Mouse (Mus musculus) hindbrain, embryonic 13.5 days (tissue): ENCODE data around the gene Ttpal. TPM values are rescaled to one million over a fixed set of nuclear protein-coding genes. Genes with fewer than 3 reads are reported as not detected.
A peak's percentile ranks its signal among the peaks of the same experiment; 100 is the strongest.

Experiments
- ATAC-seq: fragments of 200-750 bp; cut with Nextera tagmentation; 2 replicates; pipeline ENCODE4 v1.8.0; 2017; ENCODE audit warnings: moderate TSS enrichment; ENCODE audit not compliant: low FRiP score
- H3K27ac ChIP-seq: fragments of 300-500 bp; sonication (generic); 2 replicates; pipeline ENCODE4 v1.5.1; 2015; ENCODE audit warnings: inconsistent platforms, mild to moderate bottlenecking, moderate library complexity
- H3K27me3 ChIP-seq: fragments of 300-500 bp; sonication (generic); 2 replicates; pipeline ENCODE4 v1.6.1; 2015; ENCODE audit warnings: mild to moderate bottlenecking, inconsistent platforms
- H3K36me3 ChIP-seq: fragments of 300-500 bp; sonication (generic); 2 replicates; pipeline ENCODE4 v1.6.1; 2015; ENCODE audit warnings: mild to moderate bottlenecking, inconsistent platforms
- H3K4me1 ChIP-seq: fragments of 300-500 bp; sonication (generic); replicated peaks from 2 replicates; pipeline ENCODE4 v1.6.1; 2015; ENCODE audit warnings: inconsistent platforms
- H3K4me2 ChIP-seq: fragments of 300-500 bp; sonication (generic); 2 replicates; pipeline ENCODE4 v1.6.1; 2015; ENCODE audit warnings: inconsistent platforms, mild to moderate bottlenecking, moderate library complexity
- H3K4me3 ChIP-seq: fragments of 300-500 bp; sonication (generic); 2 replicates; pipeline ENCODE4 v1.5.1; 2015; ENCODE audit warnings: mild to moderate bottlenecking, inconsistent platforms
- H3K9ac ChIP-seq: fragments of 300-500 bp; sonication (generic); 2 replicates; pipeline ENCODE4 v1.6.1; 2015; ENCODE audit warnings: mild to moderate bottlenecking, inconsistent platforms
- H3K9me3 ChIP-seq: fragments of 300-500 bp; sonication (generic); 2 replicates; pipeline ENCODE4 v1.6.1; 2016; ENCODE audit warnings: inconsistent platforms
- WGBS: fragments of 180-500 bp; shearing (Covaris S2); methylation state at CpG from one replicate; pipeline ENCODE4 v1.1.7; 2015; 5-methylcytosine and 5-hydroxymethylcytosine counted together
- polyA plus RNA-seq: library from polyadenylated mRNA; unstranded; fragments of >200 nt; fragmentation: Nextera tagmentation; extraction: Ambion mirVana; gene quantifications from 2 replicates; pipeline ENCODE4 v1.2.1, GENCODE M21; 2015

Gene Ttpal
- polyA plus RNA-seq = 42.0 and 48.1 TPM in 2 replicates

- Histone ChIP-seq H3K4me1 (peaks cover 20% of the 10 kb centered on the region), H3K9ac (peak within 1 kb of the TSS; percentile 93), H3K27ac (peak within 1 kb of the TSS; percentile 96), H3K4me2 (peak within 1 kb of the TSS; percentile 96), H3K27me3 (0 out of 2 replicates have a peak, but pooled peaks cover 4% of the 10 kb centered on the region), H3K4me3 (peak within 1 kb of the TSS; percentile 84), H3K9me3 (no peaks in the 10 kb centered on the region), H3K36me3 (no peaks in the 10 kb centered on the region)
- peak; percentile 95 for ATAC-seq
- 1% methylated on average over 57 of the region's 57 CpGs for WGBS
These were observed at the start of gene Ttpal for GRCm38 (mm10) chr2:163602101-163602971. Ttpal (plus strand) TSS chr2:163602314.

DNA sequence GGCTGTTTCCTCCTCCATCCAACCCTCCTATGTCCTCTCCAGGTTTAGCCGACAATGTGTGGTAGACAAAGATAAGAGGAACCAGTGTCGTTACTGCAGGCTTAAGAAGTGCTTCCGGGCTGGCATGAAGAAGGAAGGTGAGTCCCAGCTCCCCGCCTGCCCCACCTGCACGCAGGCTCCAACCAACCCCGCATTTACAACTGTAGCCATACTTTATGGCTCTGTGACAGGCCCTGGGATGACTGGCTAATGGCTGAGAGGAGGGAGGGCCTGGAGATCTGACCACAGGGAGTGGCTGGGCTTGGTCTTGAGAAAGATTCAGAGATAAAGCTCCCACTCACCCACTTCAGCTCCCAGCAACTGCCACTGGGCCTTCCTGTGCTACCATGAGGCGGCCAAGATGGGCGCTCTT lies 49.6 kb upstream of the Ttpal start:
- ATAC-seq = no peak
- 78% methylated on average over 8 of the region's 8 CpGs for WGBS
- Histone ChIP-seq H3K4me3 (no peak overlapping the region), H3K9me3 (no peaks in the 10 kb centered on the region), H3K27ac (no peak overlapping the region), H3K36me3 (no peaks in the 10 kb centered on the region), H3K27me3 (0 out of 2 replicates have a peak, but pooled peaks cover 4% of the 10 kb centered on the region), H3K4me1 (peaks cover 3% of the 10 kb centered on the region; the same call in 1 of the 2 replicates), H3K9ac (no peak overlapping the region), H3K4me2 (no peak overlapping the region)

DNA sequence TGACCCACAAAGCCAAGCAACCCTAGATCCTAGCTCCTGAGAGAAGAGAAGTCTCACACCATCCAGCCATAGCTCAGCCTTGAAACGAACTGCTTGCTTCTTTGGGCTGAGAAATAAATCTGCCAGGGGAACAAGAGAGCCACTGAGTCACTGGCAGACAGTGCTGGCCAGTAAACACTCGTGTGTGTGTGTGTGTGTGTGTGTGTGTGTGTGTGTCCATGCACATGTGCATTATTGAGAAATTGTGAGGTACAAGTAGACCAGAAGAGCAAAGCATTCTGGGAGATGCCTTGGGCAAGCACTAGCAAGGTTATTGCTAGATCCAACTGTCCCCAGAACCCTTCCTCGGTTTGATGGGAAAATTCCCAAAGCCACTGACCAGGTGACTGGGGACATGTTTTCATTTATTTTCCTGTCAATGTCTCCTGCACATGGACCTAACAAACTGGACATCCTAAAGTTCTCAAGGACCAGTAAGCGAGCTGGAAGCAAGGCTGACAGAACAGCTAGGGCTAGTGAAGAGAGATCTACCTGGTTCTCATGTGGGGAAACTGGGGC lies 47.6 kb upstream of the Ttpal start:
- Histone ChIP-seq H3K36me3 (no peaks in the 10 kb centered on the region), H3K4me3 (no peak overlapping the region), H3K4me2 (no peak overlapping the region), H3K9me3 (no peaks in the 10 kb centered on the region), H3K27me3 (0 out of 2 replicates have a peak, but pooled peaks cover 4% of the 10 kb centered on the region), H3K4me1 (peaks cover 3% of the 10 kb centered on the region; the same call in 1 of the 2 replicates), H3K9ac (no peak overlapping the region), H3K27ac (no peak overlapping the region)
- WGBS = 85% methylated on average over 4 of the region's 4 CpGs
- no peak for ATAC-seq

- Histone ChIP-seq H3K9ac (no peak overlapping the region), H3K4me3 (no peak overlapping the region), H3K27ac (no peak overlapping the region), H3K4me2 (no peak overlapping the region), H3K36me3 (no peaks in the 10 kb centered on the region), H3K4me1 (no peaks in the 10 kb centered on the region), H3K9me3 (no peaks in the 10 kb centered on the region), H3K27me3 (0 out of 2 replicates have a peak, but pooled peaks cover 4% of the 10 kb centered on the region)
- ATAC-seq = no peak
- WGBS = 81% methylated on average over 6 of the region's 6 CpGs
These were observed 47.1 kb upstream of the Ttpal start for GRCm38 (mm10) chr2:163554996-163555395.

DNA sequence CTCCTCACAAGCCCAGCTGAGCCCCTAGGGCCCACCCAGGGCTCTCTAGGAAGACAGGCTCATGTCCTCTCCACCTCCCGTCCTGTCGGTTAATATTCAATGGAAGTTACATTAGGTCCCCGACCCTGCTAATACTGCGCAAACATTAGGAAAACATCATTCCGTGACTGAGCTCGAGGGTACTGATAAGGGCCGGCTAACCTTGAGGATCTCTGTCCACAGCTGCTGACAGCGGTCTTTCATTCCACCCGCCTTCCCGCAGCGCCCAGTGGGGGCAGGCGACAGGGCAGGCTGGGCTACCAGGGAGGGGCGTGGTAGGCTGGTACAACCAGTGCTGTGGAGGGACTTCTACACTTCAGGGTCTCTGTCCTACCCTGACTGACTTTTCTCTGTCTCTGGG lies 46.7 kb upstream of the Ttpal start:
- Histone ChIP-seq H3K27ac (no peak overlapping the region), H3K36me3 (no peaks in the 10 kb centered on the region), H3K9me3 (no peaks in the 10 kb centered on the region), H3K4me2 (no peak overlapping the region), H3K4me1 (no peaks in the 10 kb centered on the region), H3K9ac (no peak overlapping the region), H3K4me3 (no peak overlapping the region), H3K27me3 (0 out of 2 replicates have a peak, but pooled peaks cover 4% of the 10 kb centered on the region)
- WGBS = 81% methylated on average over 13 of the region's 13 CpGs
- ATAC-seq = no peak

- ATAC-seq = no peak
- 94% methylated on average over 1 of the region's 1 CpGs for WGBS
- no peaks in the 10 kb centered on the region for H3K36me3 ChIP-seq
- H3K27me3 ChIP-seq = 0 out of 2 replicates have a peak, but pooled peaks cover 5% of the 10 kb centered on the region
- no peak overlapping the region for H3K4me2 ChIP-seq
- peaks cover 13% of the 10 kb centered on the region for H3K4me1 ChIP-seq
- H3K9me3 ChIP-seq = no peaks in the 10 kb centered on the region
- no peak overlapping the region for H3K4me3 ChIP-seq
- no peak overlapping the region for H3K9ac ChIP-seq
- H3K27ac ChIP-seq = no peak overlapping the region
These were observed 43.6 kb upstream of the Ttpal start for GRCm38 (mm10) chr2:163558548-163558947.

DNA sequence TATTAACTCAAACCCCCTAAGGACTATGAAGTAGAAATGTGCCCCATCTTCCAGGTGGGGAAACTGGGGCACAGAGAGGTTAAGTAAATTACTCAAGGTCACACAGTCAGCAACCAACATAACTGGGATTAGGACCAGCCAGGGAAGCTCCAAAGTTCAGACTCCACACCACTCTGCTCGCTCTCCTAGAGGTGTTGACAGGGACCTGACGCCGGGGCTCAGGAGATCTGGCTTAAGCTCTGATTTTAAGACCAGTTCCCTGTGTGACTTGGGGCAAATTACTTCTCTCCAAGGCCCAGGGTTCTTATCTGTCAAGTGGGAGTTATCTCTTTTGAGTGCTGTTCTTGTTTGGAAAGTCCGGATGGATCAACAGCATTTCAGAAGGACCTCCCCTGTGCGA lies 42.9 kb upstream of the Ttpal start:
- Histone ChIP-seq H3K27ac (no peak overlapping the region), H3K4me1 (peaks cover 13% of the 10 kb centered on the region), H3K4me3 (no peak overlapping the region), H3K27me3 (0 out of 2 replicates have a peak, but pooled peaks cover 5% of the 10 kb centered on the region), H3K9me3 (no peaks in the 10 kb centered on the region), H3K36me3 (no peaks in the 10 kb centered on the region), H3K9ac (no peak overlapping the region), H3K4me2 (no peak overlapping the region)
- WGBS = 81% methylated on average over 5 of the region's 5 CpGs
- ATAC-seq = no peak

DNA sequence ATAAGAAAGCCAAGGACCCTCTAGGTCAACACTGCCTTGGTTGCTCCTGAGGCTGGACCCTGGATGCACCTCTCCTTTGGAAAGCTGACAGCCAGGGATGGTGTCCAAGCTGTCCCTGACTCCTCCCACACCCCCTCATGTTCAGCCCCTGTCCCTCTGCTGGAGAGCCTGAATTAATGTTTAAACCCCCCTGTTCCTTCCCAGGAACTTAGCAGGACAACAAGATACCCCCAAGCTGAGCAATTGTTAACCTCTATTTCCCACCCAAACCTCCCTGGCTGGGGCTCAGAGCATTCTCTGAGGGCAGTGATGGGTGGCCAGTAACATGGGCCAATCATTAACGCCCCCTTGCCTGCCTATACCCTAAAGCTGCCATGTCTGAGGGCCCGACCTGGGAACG lies 41.9 kb upstream of the Ttpal start:
- H3K4me3 ChIP-seq = no peak overlapping the region
- WGBS = 68% methylated on average over 3 of the region's 3 CpGs
- H3K9ac ChIP-seq = no peak overlapping the region
- H3K27ac ChIP-seq = no peak overlapping the region
- H3K27me3 ChIP-seq = 0 out of 2 replicates have a peak, but pooled peaks cover 5% of the 10 kb centered on the region
- H3K4me1 ChIP-seq = peaks cover 13% of the 10 kb centered on the region
- no peaks in the 10 kb centered on the region for H3K36me3 ChIP-seq
- no peak for ATAC-seq
- H3K9me3 ChIP-seq = no peaks in the 10 kb centered on the region
- H3K4me2 ChIP-seq = no peak overlapping the region

DNA sequence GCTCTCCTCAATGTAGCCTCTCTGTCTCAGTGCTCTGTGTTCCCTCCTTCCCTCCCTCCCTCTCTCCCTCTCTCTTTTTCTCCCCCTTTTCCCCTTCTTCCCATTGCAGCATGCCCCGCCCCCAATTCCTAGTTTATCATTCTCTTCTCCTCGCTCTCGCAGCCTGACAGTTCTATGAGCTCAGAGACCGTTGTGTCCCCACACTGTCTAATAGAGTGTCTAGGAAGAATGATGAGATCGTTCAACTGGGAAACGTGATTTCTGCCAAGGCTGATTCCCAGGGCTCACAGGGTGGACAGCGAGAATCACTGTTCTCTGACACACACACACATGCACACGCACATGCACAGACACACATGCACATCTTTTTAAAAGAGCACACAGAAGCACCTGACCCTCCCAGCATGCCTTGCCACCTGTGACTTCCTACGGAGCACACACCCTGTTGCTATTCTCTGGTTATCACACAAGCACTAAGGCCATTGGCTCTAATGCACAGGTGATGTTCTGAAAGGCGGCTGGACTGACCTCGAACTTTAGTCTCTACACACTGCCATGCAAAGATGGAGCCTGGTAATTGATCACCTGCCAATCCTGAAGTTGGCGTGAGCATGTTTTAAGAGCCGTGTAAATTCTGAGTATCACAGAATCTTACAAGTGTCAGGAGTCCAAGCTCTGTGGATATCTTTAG lies 40.7 kb upstream of the Ttpal start:
- H3K4me3 ChIP-seq = no peak overlapping the region
- no peaks in the 10 kb centered on the region for H3K9me3 ChIP-seq
- H3K36me3 ChIP-seq = no peaks in the 10 kb centered on the region
- no peak overlapping the region for H3K4me2 ChIP-seq
- peaks cover 13% of the 10 kb centered on the region for H3K4me1 ChIP-seq
- 65% methylated on average over 13 of the region's 13 CpGs for WGBS
- no peak overlapping the region for H3K9ac ChIP-seq
- peak overlapping the region; percentile 61 for H3K27ac ChIP-seq
- ATAC-seq = peak; percentile 80; the same call in 1 of the 2 replicates
- 0 out of 2 replicates have a peak, but pooled peaks cover 5% of the 10 kb centered on the region for H3K27me3 ChIP-seq

DNA sequence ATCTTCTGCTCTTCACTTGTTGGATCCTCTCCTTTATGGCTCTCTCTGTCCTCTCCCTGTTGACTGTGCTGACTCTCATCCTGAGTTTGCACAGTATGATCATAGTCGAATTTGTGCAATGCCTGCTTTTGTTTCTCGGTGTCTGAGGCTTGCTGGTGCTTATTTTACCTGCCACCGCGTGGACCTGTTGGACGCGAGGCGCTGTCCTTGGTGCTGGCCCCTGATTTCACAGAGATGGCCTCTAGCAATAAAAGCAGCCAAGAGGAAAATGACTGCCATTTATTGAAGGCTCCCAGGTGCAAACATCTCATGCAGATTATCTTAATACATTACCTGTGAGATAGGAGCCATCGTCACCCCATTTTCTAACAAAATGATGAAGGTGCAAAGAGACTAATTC lies 37.5 kb upstream of the Ttpal start:
- Histone ChIP-seq H3K36me3 (no peaks in the 10 kb centered on the region), H3K4me2 (no peak overlapping the region), H3K4me3 (no peak overlapping the region), H3K9ac (no peak overlapping the region), H3K27me3 (0 out of 2 replicates have a peak, but pooled peaks cover 5% of the 10 kb centered on the region), H3K27ac (no peak overlapping the region), H3K4me1 (peaks cover 13% of the 10 kb centered on the region), H3K9me3 (no peaks in the 10 kb centered on the region)
- ATAC-seq = no peak
- 38% methylated on average over 8 of the region's 8 CpGs for WGBS

DNA sequence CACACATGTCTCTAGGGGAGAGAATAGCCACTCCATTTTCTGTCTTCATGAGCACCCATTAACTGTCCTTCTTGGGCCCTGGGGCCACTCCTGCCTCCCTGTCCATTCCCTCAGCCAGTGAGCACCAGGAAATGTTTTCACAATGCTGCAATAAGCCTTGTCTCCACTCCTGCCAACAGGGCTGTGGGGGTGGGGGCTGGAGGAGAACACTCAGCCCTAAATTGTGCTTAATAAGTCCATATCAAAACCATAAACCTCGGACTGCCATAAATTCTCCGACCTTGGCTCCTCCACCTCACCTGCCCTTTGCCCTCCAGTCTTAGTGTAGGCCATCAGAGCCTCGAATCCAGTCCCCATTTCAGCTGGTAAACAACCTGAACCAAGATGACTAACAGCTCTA lies 27.8 kb upstream of the Ttpal start:
- 0 out of 2 replicates have a peak, but pooled peaks cover 4% of the 10 kb centered on the region for H3K27me3 ChIP-seq
- no peak for ATAC-seq
- H3K4me3 ChIP-seq = no peak overlapping the region
- no peaks in the 10 kb centered on the region; the same call in 1 of the 2 replicates for H3K4me1 ChIP-seq
- H3K9ac ChIP-seq = no peak overlapping the region
- H3K27ac ChIP-seq = no peak overlapping the region
- no peaks in the 10 kb centered on the region for H3K9me3 ChIP-seq
- no peaks in the 10 kb centered on the region for H3K36me3 ChIP-seq
- WGBS = 84% methylated on average over 3 of the region's 3 CpGs
- H3K4me2 ChIP-seq = no peak overlapping the region

- Histone ChIP-seq H3K9ac (no peak overlapping the region), H3K4me3 (no peak overlapping the region), H3K4me1 (no peaks in the 10 kb centered on the region; the same call in 1 of the 2 replicates), H3K27ac (no peak overlapping the region), H3K36me3 (no peaks in the 10 kb centered on the region), H3K4me2 (no peak overlapping the region), H3K27me3 (0 out of 2 replicates have a peak, but pooled peaks cover 4% of the 10 kb centered on the region), H3K9me3 (no peaks in the 10 kb centered on the region)
- 42% methylated on average over 11 of the region's 11 CpGs for WGBS
- ATAC-seq = no peak
These were observed 26.9 kb upstream of the Ttpal start for GRCm38 (mm10) chr2:163575248-163575647.
